Mouse (Mus musculus) E14TG2a.4 (cell line): ENCODE measurements around the gene Gucy2d.

ENCODE experiments used
- CTCF ChIP-seq: conservative IDR thresholded peaks from 2 replicates; pipeline ENCODE4 v1.5.1; 2014; ENCODE audit warnings: low read length
- NANOG ChIP-seq: IDR thresholded peaks from 2 replicates; pipeline ENCODE4 v1.6.1; 2014; ENCODE audit warnings: borderline replicate concordance, low read length, mixed read lengths
- POU5F1 ChIP-seq: IDR thresholded peaks from 2 replicates; pipeline ENCODE4 v1.6.1; 2014; ENCODE audit warnings: low read length, borderline replicate concordance

DNA sequence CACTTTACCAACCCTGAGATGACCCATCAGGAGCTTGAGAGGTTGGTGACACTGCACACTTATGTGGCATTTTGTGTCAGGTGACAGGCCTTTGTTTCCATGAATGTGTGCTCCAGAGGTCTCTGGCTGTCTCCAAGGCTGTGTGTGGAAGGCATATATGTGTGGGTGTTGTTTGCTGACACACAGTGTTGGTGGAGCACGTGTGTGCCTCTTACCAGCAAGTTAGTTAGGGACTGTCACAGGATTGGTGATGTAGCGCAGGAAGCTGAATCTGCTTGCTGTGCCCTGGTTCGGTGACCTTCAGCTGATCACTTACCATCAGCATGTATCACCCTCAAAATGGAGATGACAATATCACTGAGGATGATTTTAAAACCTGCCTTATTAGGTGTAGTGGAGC is 44.7 kb downstream of the Gucy2d start:
- TF ChIP-seq CTCF (no peak), NANOG (no peak), POU5F1 (no peak)
